Mouse (Mus musculus) heart, postnatal 0 days (tissue): ENCODE data around the gene Nfkb1. TPM values are rescaled to one million over a fixed set of nuclear protein-coding genes. Genes with fewer than 3 reads are reported as not detected.

ENCODE experiments used
- ATAC-seq: fragments of 200-750 bp; cut with Nextera tagmentation; 2 replicates; pipeline ENCODE4 v1.8.0; 2017; ENCODE audit warnings: low read depth, moderate number of reproducible peaks, moderate library complexity; ENCODE audit not compliant: insufficient read depth
- DNase-seq: peaks from one replicate; pipeline ENCODE4 v3.0.0-alpha.2; 2016; ENCODE audit warnings: low spot score
- H3K27ac ChIP-seq: fragments of 300-500 bp; sonication (generic); 2 replicates; pipeline ENCODE4 v1.5.1; 2014; ENCODE audit warnings: low read depth, mild to moderate bottlenecking
- H3K27me3 ChIP-seq: fragments of 300-500 bp; sonication (generic); 2 replicates; pipeline ENCODE4 v1.6.1; 2014; ENCODE audit warnings: low read length, mixed read lengths; ENCODE audit not compliant: control insufficient read depth, insufficient read depth
- H3K36me3 ChIP-seq: fragments of 300-500 bp; sonication (generic); replicated peaks from 2 replicates; pipeline ENCODE4 v1.6.1; 2014; ENCODE audit warnings: low read length, mixed read lengths; ENCODE audit not compliant: control insufficient read depth, insufficient read depth
- H3K4me1 ChIP-seq: fragments of 300-500 bp; sonication (generic); 2 replicates; pipeline ENCODE4 v1.6.1; 2014; ENCODE audit warnings: antibody characterized with exemption; ENCODE audit not compliant: control insufficient read depth, insufficient read depth
- H3K4me2 ChIP-seq: fragments of 300-500 bp; sonication (generic); 2 replicates; pipeline ENCODE4 v1.6.1; 2014; ENCODE audit warnings: low read depth, mild to moderate bottlenecking, low read length, moderate library complexity
- H3K4me3 ChIP-seq: fragments of 300-500 bp; sonication (generic); 2 replicates; pipeline ENCODE4 v1.5.1; 2014; ENCODE audit warnings: low read depth, low read length
- H3K9ac ChIP-seq: fragments of 300-500 bp; sonication (generic); replicated peaks from 2 replicates; pipeline ENCODE4 v1.6.1; 2014; ENCODE audit warnings: low read depth, low read length, mixed read lengths
- H3K9me3 ChIP-seq: fragments of 300-500 bp; sonication (generic); replicated peaks from 2 replicates; pipeline ENCODE4 v1.6.1; 2016; ENCODE audit warnings: low read length; ENCODE audit not compliant: control insufficient read depth
- CTCF ChIP-seq: IDR thresholded peaks from 2 replicates; pipeline ENCODE4 v1.5.1; 2016; ENCODE audit warnings: antibody characterized with exemption, control low read depth, low read depth
- EP300 ChIP-seq: IDR thresholded peaks from 2 replicates; pipeline ENCODE4 v1.6.1; 2016; ENCODE audit warnings: antibody characterized with exemption, low read depth
- WGBS: fragments of 180-500 bp; shearing (Covaris S2); extraction: QIAGEN DNeasy Blood & Tissue Kit; methylation state at CpG from one replicate; pipeline ENCODE4 v1.1.7; 2014; 5-methylcytosine and 5-hydroxymethylcytosine counted together
- polyA plus RNA-seq: library from polyadenylated mRNA; unstranded; fragments of >200 nt; fragmentation: Nextera tagmentation; extraction: Ambion mirVana; gene quantifications from 2 replicates; pipeline ENCODE4 v1.2.1, GENCODE M21; 2015
- total RNA-seq: library from RNA; depleted of rRNA; stranded (reverse); fragments of >200 nt; gene quantifications from 2 replicates; pipeline ENCODE4 v1.2.3, GENCODE M21; 2014; ENCODE audit warnings: low replicate concordance

Gene Nfkb1
- total and polyA plus RNA-seq, 2 experiments from 2014 or later = 12.5 to 61.7 TPM

- peaks cover 93% of the 10 kb centered on the region for H3K36me3 ChIP-seq
- WGBS = 91% methylated on average over 3 of the region's 3 CpGs
- DNase-seq (no peak), ATAC-seq (no peak)
- no peaks in the 10 kb centered on the region for H3K4me1 ChIP-seq
- no peaks in the 10 kb centered on the region for H3K9me3 ChIP-seq
- no peak overlapping the region for H3K27ac ChIP-seq
- H3K27me3 ChIP-seq = no peaks in the 10 kb centered on the region
- TF ChIP-seq CTCF (no peak), EP300 (no peak)
- no peak overlapping the region for H3K4me2 ChIP-seq
- H3K4me3 ChIP-seq = no peak overlapping the region
- no peak overlapping the region for H3K9ac ChIP-seq
These were observed 77.0 kb downstream of the Nfkb1 start for GRCm38 (mm10) chr3:135614376-135614775.

GRCm38 (mm10) chr3:135610221-135610620 is 81.1 kb downstream of the Nfkb1 start:
- ATAC-seq (no peak), DNase-seq (no peak)
- Histone ChIP-seq H3K4me2 (no peak overlapping the region), H3K27me3 (no peaks in the 10 kb centered on the region), H3K4me1 (0 out of 2 replicates have a peak, but pooled peaks cover 4% of the 10 kb centered on the region), H3K9ac (no peak overlapping the region), H3K27ac (no peak overlapping the region), H3K4me3 (no peak overlapping the region), H3K9me3 (no peaks in the 10 kb centered on the region), H3K36me3 (peaks cover 78% of the 10 kb centered on the region)
- TF ChIP-seq EP300 (no peak), CTCF (no peak)
- 52% methylated on average over 3 of the region's 3 CpGs for WGBS

- WGBS = 52% methylated on average over 24 of the region's 24 CpGs
- Histone ChIP-seq H3K9ac (peak overlapping the region; percentile 8; the same call in 1 of the 2 replicates), H3K27me3 (no peaks in the 10 kb centered on the region), H3K9me3 (no peaks in the 10 kb centered on the region), H3K4me2 (peak overlapping the region; percentile 44), H3K36me3 (peaks cover 77% of the 10 kb centered on the region), H3K4me3 (peak overlapping the region; percentile 20), H3K4me1 (peaks cover 25% of the 10 kb centered on the region), H3K27ac (peak overlapping the region; percentile 47)
- no peak for ATAC-seq
- TF ChIP-seq CTCF (no peak), EP300 (no peak)
- DNase-seq = no peak
These were observed 83.5 kb downstream of the Nfkb1 start for GRCm38 (mm10) chr3:135607660-135608473.

- Histone ChIP-seq H3K27me3 (no peaks in the 10 kb centered on the region), H3K27ac (no peak overlapping the region), H3K9me3 (no peaks in the 10 kb centered on the region), H3K4me1 (peaks cover 32% of the 10 kb centered on the region), H3K36me3 (peaks cover 77% of the 10 kb centered on the region), H3K9ac (no peak overlapping the region), H3K4me2 (peak overlapping the region; percentile 44; the same call in 1 of the 2 replicates), H3K4me3 (no peak overlapping the region)
- 81% methylated on average over 9 of the region's 9 CpGs for WGBS
- DNase-seq = no peak
- TF ChIP-seq EP300 (no peak), CTCF (no peak)
- ATAC-seq = no peak
These were observed 84.3 kb downstream of the Nfkb1 start for GRCm38 (mm10) chr3:135607021-135607420.

GRCm38 (mm10) chr3:135606592-135606991 is 84.8 kb downstream of the Nfkb1 start:
- ATAC-seq (no peak), DNase-seq (no peak)
- peaks cover 77% of the 10 kb centered on the region for H3K36me3 ChIP-seq
- H3K9ac ChIP-seq = no peak overlapping the region
- no peak overlapping the region for H3K4me3 ChIP-seq
- WGBS = 86% methylated on average over 8 of the region's 8 CpGs
- no peak overlapping the region for H3K27ac ChIP-seq
- no peaks in the 10 kb centered on the region for H3K27me3 ChIP-seq
- no peak overlapping the region for H3K4me2 ChIP-seq
- H3K9me3 ChIP-seq = no peaks in the 10 kb centered on the region
- no peak for TF ChIP-seq CTCF
- TF ChIP-seq EP300 = no peak
- H3K4me1 ChIP-seq = peaks cover 32% of the 10 kb centered on the region
